Mouse (Mus musculus) embryonic facial prominence, embryonic 12.5 days (tissue): ENCODE results near the gene Pilrb1. TPM values are rescaled to one million over a fixed set of nuclear protein-coding genes. Genes with fewer than 3 reads are reported as not detected.

ENCODE experiments used
- ATAC-seq: fragments of 200-750 bp; cut with Nextera tagmentation; 2 replicates; pipeline ENCODE4 v1.8.0; 2017; ENCODE audit not compliant: insufficient number of reproducible peaks, insufficient read depth, low FRiP score, low TSS enrichment
- H3K27ac ChIP-seq: fragments of 300-500 bp; sonication (generic); 2 replicates; pipeline ENCODE4 v1.5.1; 2016; ENCODE audit warnings: mild to moderate bottlenecking
- H3K27me3 ChIP-seq: fragments of 300-500 bp; sonication (generic); 2 replicates; pipeline ENCODE4 v1.6.1; 2016; ENCODE audit warnings: mild to moderate bottlenecking, moderate library complexity
- H3K36me3 ChIP-seq: fragments of 300-500 bp; sonication (generic); 2 replicates; pipeline ENCODE4 v1.6.1; 2016; ENCODE audit warnings: mild to moderate bottlenecking
- H3K4me1 ChIP-seq: fragments of 300-500 bp; sonication (generic); 2 replicates; pipeline ENCODE4 v1.6.1; 2016
- H3K4me2 ChIP-seq: fragments of 300-500 bp; sonication (generic); replicated peaks from 2 replicates; pipeline ENCODE4 v1.6.1; 2016; ENCODE audit warnings: mild to moderate bottlenecking, moderate library complexity
- H3K4me3 ChIP-seq: fragments of 300-500 bp; sonication (generic); 2 replicates; pipeline ENCODE4 v1.5.1; 2016; ENCODE audit warnings: mild to moderate bottlenecking
- H3K9ac ChIP-seq: fragments of 300-500 bp; sonication (generic); 2 replicates; pipeline ENCODE4 v1.6.1; 2016; ENCODE audit warnings: mild to moderate bottlenecking, moderate library complexity
- H3K9me3 ChIP-seq: fragments of 300-500 bp; sonication (generic); 2 replicates; pipeline ENCODE4 v1.6.1; 2016; ENCODE audit warnings: mild to moderate bottlenecking, moderate library complexity
- WGBS: fragments of 180-500 bp; shearing (Covaris S2); methylation state at CpG from one replicate; pipeline ENCODE4 v1.1.7; 2016; 5-methylcytosine and 5-hydroxymethylcytosine counted together
- polyA plus RNA-seq: library from polyadenylated mRNA; unstranded; fragments of >200 nt; fragmentation: Nextera tagmentation; extraction: Ambion mirVana; gene quantifications from 2 replicates; pipeline ENCODE4 v1.2.1, GENCODE M21; 2016

Gene Pilrb1
- polyA plus RNA-seq, 1 experiment from 2014 or later, result 0.47 TPM

DNA sequence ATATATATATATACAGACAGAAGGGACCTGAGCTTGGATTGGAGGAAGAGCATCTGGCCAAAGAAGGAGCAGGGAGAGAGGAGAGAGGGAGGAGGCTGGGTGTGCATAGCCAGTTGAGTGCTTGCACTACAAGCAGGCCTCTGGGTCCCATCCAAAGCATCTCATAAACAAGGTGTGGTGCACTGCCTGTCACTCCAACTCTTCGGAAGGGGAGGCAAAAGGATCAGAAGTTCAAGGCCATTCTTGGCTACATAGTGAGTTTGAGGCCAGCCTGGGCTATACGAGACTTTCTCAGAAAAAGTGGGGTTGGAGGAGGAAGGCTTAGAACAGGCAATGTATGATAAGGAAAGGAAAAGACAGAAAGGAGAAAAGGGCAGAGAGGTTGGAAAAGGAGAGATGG, 31.9 kb downstream of the Pilrb1 start:
- ATAC-seq, result no peak
- H3K27ac ChIP-seq, result no peak overlapping the region
- H3K9ac ChIP-seq, result no peak overlapping the region
- no peaks in the 10 kb centered on the region for H3K9me3 ChIP-seq
- 78% methylated on average over 2 of the region's 2 CpGs for WGBS
- H3K27me3 ChIP-seq, result no peaks in the 10 kb centered on the region
- H3K4me3 ChIP-seq, result no peak overlapping the region
- no peaks in the 10 kb centered on the region for H3K36me3 ChIP-seq
- H3K4me1 ChIP-seq, result no peaks in the 10 kb centered on the region
- no peak overlapping the region for H3K4me2 ChIP-seq

DNA sequence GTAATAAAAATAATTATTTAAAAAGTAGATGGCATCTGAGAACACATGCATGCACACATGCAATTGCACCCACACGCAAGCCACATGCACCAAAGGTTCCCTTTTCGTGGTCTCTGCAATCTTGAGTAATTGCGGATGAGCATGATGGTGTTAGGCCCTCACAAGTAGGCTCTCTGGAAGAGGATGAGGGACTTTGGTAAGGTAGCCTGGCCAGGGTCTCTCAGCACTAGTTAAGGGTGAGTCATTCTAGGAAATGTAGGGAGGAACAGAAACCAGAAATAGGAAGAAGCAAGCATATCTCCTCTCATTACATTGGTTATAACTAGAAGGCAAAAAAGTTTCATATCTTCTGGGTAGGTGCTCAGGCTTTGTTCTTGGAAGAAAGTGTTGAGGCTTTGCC, 32.9 kb downstream of the Pilrb1 start:
- ATAC-seq, result no peak
- H3K4me3 ChIP-seq, result no peak overlapping the region
- no peaks in the 10 kb centered on the region for H3K9me3 ChIP-seq

DNA sequence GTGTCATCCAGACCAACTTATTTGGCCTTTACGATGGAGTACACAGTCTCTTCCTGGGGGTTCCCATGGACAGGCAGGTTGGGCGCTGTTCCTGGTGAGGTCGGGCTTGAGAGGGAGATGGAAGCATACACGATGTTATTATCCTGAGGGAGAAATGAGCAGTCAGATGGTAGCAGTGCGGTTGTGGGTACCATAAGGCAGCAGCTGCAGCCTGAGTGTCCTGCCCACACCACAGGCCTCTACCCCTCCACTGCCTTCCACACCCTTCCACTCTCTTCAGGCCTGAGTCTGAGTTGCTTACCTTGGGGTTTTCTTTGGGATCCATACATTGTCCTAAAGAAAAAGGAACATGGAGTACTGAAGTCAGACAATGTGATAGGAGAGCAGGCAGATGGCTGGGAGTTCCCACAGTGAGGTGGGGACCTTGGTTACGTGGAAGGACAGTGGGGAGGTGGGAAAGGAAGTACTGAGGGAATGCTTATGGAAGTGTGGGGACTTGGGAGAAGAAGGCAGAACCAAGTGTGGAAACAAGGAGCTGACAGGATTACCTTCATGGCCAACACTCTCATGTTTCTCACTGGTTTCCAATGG, 34.4 kb downstream of the Pilrb1 start:
- Histone ChIP-seq H3K4me2 (no peak overlapping the region), H3K9me3 (no peaks in the 10 kb centered on the region), H3K27me3 (no peaks in the 10 kb centered on the region), H3K4me1 (no peaks in the 10 kb centered on the region), H3K36me3 (no peaks in the 10 kb centered on the region), H3K27ac (no peak overlapping the region), H3K4me3 (no peak overlapping the region), H3K9ac (no peak overlapping the region)
- no peak for ATAC-seq
- 90% methylated on average over 6 of the region's 6 CpGs for WGBS

More for the DNA sequence above, 32.9 kb downstream of the Pilrb1 start:
- Histone ChIP-seq H3K36me3 (no peaks in the 10 kb centered on the region), H3K4me1 (no peaks in the 10 kb centered on the region), H3K4me2 (no peak overlapping the region), H3K27ac (no peak overlapping the region), H3K27me3 (no peaks in the 10 kb centered on the region), H3K9ac (no peak overlapping the region)
- 85% methylated on average over 3 of the region's 3 CpGs for WGBS

DNA sequence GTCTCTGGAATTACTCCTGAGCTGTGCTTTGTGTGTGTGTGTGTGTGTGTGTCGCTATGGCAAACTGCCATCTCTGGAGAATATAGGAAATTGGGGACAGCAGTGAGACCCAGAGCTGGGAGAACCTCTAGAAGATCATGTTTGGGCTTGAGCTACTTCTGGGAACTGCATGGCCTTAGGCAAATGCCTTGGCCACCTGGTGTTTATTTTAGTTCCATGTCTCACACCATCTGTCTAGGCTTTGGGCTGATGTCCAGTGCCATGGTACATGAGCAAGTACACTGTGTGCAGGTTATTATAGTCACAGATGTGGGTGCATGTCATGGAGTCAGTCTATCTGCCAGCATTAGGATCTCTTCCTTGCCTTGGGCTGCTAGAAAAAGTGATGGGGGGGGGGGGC, 35.3 kb downstream of the Pilrb1 start:
- ATAC-seq, result no peak
- Histone ChIP-seq H3K27ac (no peak overlapping the region), H3K36me3 (no peaks in the 10 kb centered on the region), H3K27me3 (no peaks in the 10 kb centered on the region), H3K4me3 (no peak overlapping the region), H3K4me1 (no peaks in the 10 kb centered on the region), H3K9ac (no peak overlapping the region), H3K9me3 (no peaks in the 10 kb centered on the region), H3K4me2 (no peak overlapping the region)
- 83% methylated on average over 1 of the region's 1 CpGs for WGBS

DNA sequence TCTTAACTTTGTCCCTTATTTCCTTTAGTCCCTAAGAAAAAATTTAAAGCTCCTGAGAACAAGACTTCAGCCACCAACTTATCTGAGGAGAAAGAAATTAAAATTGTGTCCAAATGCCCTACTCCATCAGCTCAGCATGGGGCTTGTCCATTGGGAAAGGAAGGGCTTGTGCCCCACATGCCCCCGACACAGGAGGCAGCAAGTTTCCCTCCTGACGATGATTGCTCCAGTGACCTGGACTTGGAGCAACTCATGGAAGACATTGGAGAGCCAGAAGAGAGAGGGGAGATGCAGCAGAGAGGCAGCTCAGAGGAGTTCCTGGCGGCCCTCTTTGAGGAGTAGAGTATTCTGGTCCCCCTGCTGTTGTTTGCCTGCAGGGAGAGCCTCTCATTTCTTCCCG, 35.8 kb downstream of the Pilrb1 start:
- Histone ChIP-seq H3K4me3 (no peak overlapping the region), H3K9ac (no peak overlapping the region), H3K4me1 (no peaks in the 10 kb centered on the region), H3K9me3 (no peaks in the 10 kb centered on the region), H3K27me3 (no peaks in the 10 kb centered on the region), H3K36me3 (no peaks in the 10 kb centered on the region), H3K27ac (no peak overlapping the region), H3K4me2 (no peak overlapping the region)
- ATAC-seq, result no peak
- WGBS, result 59% methylated on average over 4 of the region's 4 CpGs

DNA sequence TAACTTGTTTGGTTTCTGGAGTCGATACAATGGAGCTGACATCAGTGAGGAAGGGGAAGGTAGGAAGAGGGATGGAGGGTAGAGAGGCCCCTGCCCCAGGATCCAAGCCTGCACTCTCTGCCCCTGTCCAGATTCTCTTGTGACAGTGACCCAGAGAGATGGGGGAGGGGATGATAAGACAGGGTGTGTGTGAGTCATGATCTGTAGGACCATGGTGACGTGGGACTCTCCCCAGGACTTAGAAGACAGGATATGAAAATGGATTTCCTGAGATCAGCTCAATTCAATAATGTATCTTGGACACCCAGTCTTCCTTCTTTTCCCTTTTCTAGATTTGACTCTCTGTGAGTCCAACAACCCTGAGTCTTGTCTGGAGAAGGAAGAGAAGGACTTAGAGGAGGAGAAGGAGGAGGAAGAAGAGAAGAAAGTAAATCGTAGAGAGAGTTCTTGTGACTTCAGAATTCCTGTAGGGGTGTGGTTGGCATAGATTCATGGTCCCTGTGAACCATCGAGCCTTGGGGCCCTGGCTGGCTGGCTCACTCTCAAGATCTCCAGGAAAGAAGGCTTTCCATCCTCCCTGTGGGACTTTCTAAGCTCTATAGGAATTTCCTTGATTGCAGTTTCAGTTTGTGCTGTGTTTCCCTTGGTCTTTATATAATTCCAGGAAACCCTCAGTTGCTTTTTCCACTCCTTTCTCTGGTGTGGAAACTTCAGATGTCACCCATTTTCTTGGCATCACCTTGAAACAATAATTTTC, 40.3 kb downstream of the Pilrb1 start:
- WGBS, result 66% methylated on average over 4 of the region's 4 CpGs
- ATAC-seq, result no peak
- Histone ChIP-seq H3K4me1 (no peaks in the 10 kb centered on the region), H3K9ac (no peak overlapping the region), H3K4me3 (no peak overlapping the region), H3K27ac (no peak overlapping the region), H3K9me3 (no peaks in the 10 kb centered on the region), H3K4me2 (no peak overlapping the region), H3K36me3 (no peaks in the 10 kb centered on the region), H3K27me3 (no peaks in the 10 kb centered on the region)

DNA sequence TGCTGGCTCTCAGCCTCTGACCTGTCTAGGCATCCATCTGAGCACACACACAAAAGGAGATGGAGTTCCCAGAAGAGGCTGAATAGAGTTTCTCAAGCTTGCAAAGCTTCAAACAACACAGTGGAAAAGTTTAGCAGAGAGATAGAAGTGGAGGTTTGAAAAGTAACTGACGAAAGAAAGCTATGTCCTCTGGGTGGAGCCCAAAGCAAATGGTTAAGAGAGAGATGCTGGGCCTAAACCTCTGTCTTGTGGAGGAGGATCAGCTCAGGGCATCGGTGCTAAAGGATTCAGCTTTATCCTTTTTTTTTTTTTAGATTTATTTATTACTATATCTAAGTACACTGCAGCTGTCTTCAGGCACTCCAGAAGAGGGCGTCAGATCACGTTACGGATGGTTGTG, 49.6 kb downstream of the Pilrb1 start:
- no peaks in the 10 kb centered on the region for H3K4me1 ChIP-seq
- ATAC-seq, result no peak
- H3K9ac ChIP-seq, result no peak overlapping the region
- 90% methylated on average over 5 of the region's 5 CpGs for WGBS
- no peak overlapping the region for H3K4me2 ChIP-seq
- no peaks in the 10 kb centered on the region for H3K27me3 ChIP-seq
- no peak overlapping the region for H3K27ac ChIP-seq
- no peak overlapping the region for H3K4me3 ChIP-seq
- H3K36me3 ChIP-seq, result no peaks in the 10 kb centered on the region
- no peaks in the 10 kb centered on the region for H3K9me3 ChIP-seq

DNA sequence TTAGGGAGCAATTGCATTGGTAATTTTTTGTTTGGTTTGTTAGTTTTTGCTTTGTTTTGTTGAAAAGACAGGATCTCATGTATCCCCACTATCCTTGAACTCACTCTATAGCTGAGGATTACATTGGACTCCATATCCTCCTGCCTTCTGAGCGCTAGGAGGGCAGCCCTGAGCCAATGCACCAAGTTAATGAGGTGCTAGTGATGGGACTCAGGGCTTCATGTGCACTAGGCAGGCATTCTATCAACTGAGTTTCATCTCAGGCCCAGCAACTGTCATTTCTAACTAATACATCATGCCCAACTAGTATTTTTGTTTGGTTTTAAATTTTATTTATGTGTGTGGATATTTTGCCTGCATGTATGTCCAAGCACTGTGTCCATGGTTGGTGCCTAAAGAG, 51.7 kb downstream of the Pilrb1 start:
- Histone ChIP-seq H3K27me3 (no peaks in the 10 kb centered on the region), H3K9me3 (no peaks in the 10 kb centered on the region), H3K4me3 (no peak overlapping the region), H3K9ac (no peak overlapping the region), H3K4me2 (no peak overlapping the region), H3K4me1 (no peaks in the 10 kb centered on the region), H3K36me3 (no peaks in the 10 kb centered on the region), H3K27ac (no peak overlapping the region)
- WGBS, result 78% methylated on average over 1 of the region's 1 CpGs
- ATAC-seq, result no peak

Other genes starting within 250 kb of the Pilrb1 start
- 124 and 128 TPM in 2 replicates for gene Pcolce, start 244.3 kb downstream of the Pilrb1 start, polyA plus RNA-seq
- gene Fbxo24, start 229.1 kb downstream of the Pilrb1 start, polyA plus RNA-seq, result 0.22 and 0.36 TPM in 2 replicates
- 30.8 and 34.0 TPM in 2 replicates for gene Lrch4, start 229.0 kb downstream of the Pilrb1 start, polyA plus RNA-seq
- 9.2 and 11.8 TPM in 2 replicates for gene Gm20605, start 228.9 kb downstream of the Pilrb1 start, polyA plus RNA-seq
- gene Sap25, start 216.8 kb downstream of the Pilrb1 start, polyA plus RNA-seq, result 6.6 and 6.8 TPM in 2 replicates
- gene Irs3, start 212.4 kb downstream of the Pilrb1 start, polyA plus RNA-seq, result 0.18 and 0.34 TPM in 2 replicates
- 21.7 and 22.2 TPM in 2 replicates for gene Agfg2, start 173.4 kb downstream of the Pilrb1 start, polyA plus RNA-seq
- gene Nyap1, start 116.5 kb downstream of the Pilrb1 start, polyA plus RNA-seq, result 3.7 and 4.6 TPM in 2 replicates
- gene Tsc22d4, start 112.4 kb downstream of the Pilrb1 start, polyA plus RNA-seq, result 129 and 133 TPM in 2 replicates
- 51.3 and 51.9 TPM in 2 replicates for gene Ppp1r35, start 79.3 kb downstream of the Pilrb1 start, polyA plus RNA-seq
- 14.5 and 15.8 TPM in 2 replicates for gene Mepce, start 70.5 kb downstream of the Pilrb1 start, polyA plus RNA-seq
- 38.2 and 39.3 TPM in 2 replicates for gene Zcwpw1, start 70.3 kb downstream of the Pilrb1 start, polyA plus RNA-seq
- gene Pilra, start 21.8 kb downstream of the Pilrb1 start, polyA plus RNA-seq, result 0.22 and 0.28 TPM in 2 replicates
- gene Pilrb2, start 13.7 kb upstream of the Pilrb1 start, polyA plus RNA-seq, result 0.13 TPM in 1 of 2 replicates, not detected in the other
- gene Cyp3a13, start 63.5 kb upstream of the Pilrb1 start, polyA plus RNA-seq, result not detected in 2 replicates
- gene Gjc3, start 105.0 kb upstream of the Pilrb1 start, polyA plus RNA-seq, result 0.32 and 0.41 TPM in 2 replicates
- not detected in 2 replicates for gene Azgp1, start 123.4 kb upstream of the Pilrb1 start, polyA plus RNA-seq
- not detected in 2 replicates for gene Smok3a, start 163.2 kb upstream of the Pilrb1 start, polyA plus RNA-seq
- gene Smok3b, start 163.3 kb upstream of the Pilrb1 start, polyA plus RNA-seq, result not detected in 2 replicates
- gene Smok3c, start 195.1 kb upstream of the Pilrb1 start, polyA plus RNA-seq, result not detected in 2 replicates
- gene Zkscan1, start 227.0 kb upstream of the Pilrb1 start, polyA plus RNA-seq, result 26.3 and 29.2 TPM in 2 replicates